Mouse (Mus musculus) small intestine, adult 2 months (tissue): ENCODE measurements around the gene Hnrnpul1.

ENCODE experiments used
- CTCF ChIP-seq: fragments of 200-500 bp; IDR thresholded peaks from 2 replicates; pipeline ENCODE4 v1.5.1; 2012; ENCODE audit warnings: low read depth, mild to moderate bottlenecking, control low read depth, inconsistent platforms, low read length, moderate library complexity, mixed read lengths; ENCODE audit not compliant: insufficient replicate concordance, insufficient read length; ENCODE audit errors: extremely low read depth
- POLR2A ChIP-seq: fragments of 200-500 bp; IDR thresholded peaks from 2 replicates; pipeline ENCODE4 v1.6.1; 2012; ENCODE audit warnings: low read depth, mild to moderate bottlenecking, control low read depth, inconsistent platforms, low read length, moderate library complexity

GRCm38 (mm10) chr7:25725886-25726285 is 28.7 kb downstream of the Hnrnpul1 start:
- TF ChIP-seq CTCF (no peak), POLR2A (no peak)
